Mouse (Mus musculus): ENCODE data around the gene Mybph. TPM values are rescaled to one million over a fixed set of nuclear protein-coding genes. Genes with fewer than 3 reads are reported as not detected.

The Mybph gene
- polyA plus RNA-seq, 1 experiment from 2014 or later, result 0.43 TPM

DNA sequence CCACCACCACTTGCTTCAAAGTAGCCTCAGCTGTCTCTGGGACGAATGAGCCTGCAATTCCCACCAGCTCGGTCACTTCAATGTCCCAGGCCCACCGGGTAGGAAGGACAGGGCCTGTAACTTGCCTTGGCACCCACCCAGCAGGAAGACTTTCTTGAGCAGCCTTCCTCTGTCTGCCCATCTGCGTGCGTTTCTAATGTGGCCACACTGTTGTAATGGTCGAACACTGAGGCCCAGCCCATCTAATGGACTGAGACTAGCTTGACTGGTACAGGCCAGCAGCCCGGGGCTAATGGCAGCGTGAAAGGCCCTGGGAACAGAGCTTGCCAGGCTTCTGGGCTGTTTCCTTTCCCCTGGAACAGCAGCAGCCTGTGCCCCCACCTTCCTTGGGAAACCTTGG, 39.1 kb downstream of the Mybph start:
- DNase-seq (ENCODE audit: low spot score), result no peak
- peak overlapping the region; percentile 69; the same call in 1 of the 2 replicates for H3K27ac ChIP-seq
- H3K36me3 ChIP-seq, result no peaks in the 10 kb centered on the region
- WGBS, result 70% methylated on average over 8 of the region's 8 CpGs
- 0 out of 2 replicates have a peak overlapping the region, but pooled peaks have one; percentile 3 for H3K4me3 ChIP-seq
- peaks cover 52% of the 10 kb centered on the region for H3K27me3 ChIP-seq (ENCODE audit: insufficient read depth, poor library complexity, severe bottlenecking)
- H3K4me1 ChIP-seq, result peaks cover 57% of the 10 kb centered on the region
- no peaks in the 10 kb centered on the region for H3K9me3 ChIP-seq

DNA sequence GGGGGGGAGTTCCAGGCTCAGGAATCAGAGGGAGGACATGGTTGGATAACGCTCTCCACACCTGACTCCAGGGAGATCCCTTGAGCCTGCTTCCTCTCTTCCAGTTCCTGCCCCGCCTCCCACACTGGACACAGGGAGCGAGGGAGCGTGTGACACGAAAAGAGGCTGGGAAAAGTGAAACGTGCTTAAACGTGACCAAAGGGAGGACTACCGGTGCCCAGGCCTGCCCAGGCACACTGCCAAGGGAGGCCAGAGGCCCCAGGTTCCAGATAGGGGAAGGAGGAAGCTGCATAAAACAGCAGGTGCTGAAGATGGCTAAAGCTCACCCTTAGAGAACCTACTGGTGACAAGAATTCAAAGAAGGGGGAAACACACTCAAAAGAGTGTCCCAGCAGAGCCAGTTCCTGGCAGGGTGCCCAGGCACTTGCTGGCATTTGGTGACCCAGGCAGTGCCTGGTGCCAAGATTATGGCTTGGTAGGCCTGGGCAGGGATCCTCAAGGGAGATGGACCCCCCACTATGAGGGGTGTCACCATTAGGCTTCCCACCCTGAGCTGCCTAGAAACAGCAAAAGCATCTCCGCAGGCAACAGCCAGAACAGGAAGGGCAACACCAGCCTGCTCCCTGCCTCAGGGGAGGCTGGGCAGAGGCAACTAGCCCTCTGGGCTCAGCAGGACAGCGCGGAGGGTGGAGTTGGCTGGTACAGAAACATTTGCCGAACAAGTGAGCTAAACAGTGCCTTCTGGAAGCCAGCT, 39.7 kb downstream of the Mybph start:
- WGBS, result 46% methylated on average over 12 of the region's 12 CpGs
- DNase-seq (ENCODE audit: low spot score), result no peak
- Histone ChIP-seq H3K4me1 (peaks cover 52% of the 10 kb centered on the region), H3K36me3 (no peaks in the 10 kb centered on the region), H3K4me3 (peak overlapping the region; percentile 69), H3K27ac (peak overlapping the region; percentile 69), H3K9me3 (no peaks in the 10 kb centered on the region), H3K27me3 (ENCODE audit: insufficient read depth, poor library complexity, severe bottlenecking) (peaks cover 56% of the 10 kb centered on the region)

DNA sequence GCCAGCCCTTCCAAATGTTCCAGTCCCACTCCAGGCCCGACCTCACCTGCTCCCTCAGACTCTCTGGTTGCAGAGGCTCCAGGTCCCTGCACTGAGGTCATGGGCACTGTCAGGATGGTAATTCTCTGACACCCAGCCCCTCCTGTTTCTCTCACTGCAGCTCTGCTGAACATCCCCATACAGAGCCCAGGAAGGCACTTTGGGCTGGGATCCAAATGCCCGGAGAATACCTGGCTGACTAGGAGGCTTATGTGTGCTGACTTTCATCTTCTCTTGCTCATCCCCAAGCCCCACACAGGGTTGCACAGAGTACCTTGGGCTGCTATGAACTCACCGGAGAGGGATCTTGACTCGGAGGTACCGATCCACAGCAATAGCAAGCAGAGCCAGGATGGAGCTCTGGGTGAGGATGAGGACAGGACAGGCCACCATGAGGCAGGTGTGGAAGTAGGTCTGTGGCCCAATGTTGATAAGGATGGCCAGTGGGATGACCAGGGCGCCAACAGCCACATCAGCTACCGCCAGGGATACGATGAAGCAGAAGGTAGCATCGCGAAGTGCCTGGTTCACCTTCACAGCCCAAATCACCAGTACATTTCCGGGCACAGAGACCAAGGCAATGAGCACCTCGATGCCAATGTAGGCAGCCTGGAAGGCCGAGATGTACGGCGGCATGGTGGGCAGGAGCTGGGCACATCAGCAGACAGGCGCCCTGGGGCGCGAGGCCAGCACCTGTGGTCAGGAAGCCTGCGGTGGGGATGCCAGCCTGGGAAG, 40.6 kb downstream of the Mybph start:
- H3K27ac ChIP-seq, result peak overlapping the region; percentile 85
- H3K4me1 ChIP-seq, result peaks cover 56% of the 10 kb centered on the region
- WGBS, result 36% methylated on average over 19 of the region's 19 CpGs
- DNase-seq (ENCODE audit: low spot score), result no peak
- no peaks in the 10 kb centered on the region for H3K9me3 ChIP-seq
- H3K27me3 ChIP-seq (ENCODE audit: insufficient read depth, poor library complexity, severe bottlenecking), result peaks cover 58% of the 10 kb centered on the region
- H3K4me3 ChIP-seq, result peak overlapping the region; percentile 69
- H3K36me3 ChIP-seq, result no peaks in the 10 kb centered on the region

DNA sequence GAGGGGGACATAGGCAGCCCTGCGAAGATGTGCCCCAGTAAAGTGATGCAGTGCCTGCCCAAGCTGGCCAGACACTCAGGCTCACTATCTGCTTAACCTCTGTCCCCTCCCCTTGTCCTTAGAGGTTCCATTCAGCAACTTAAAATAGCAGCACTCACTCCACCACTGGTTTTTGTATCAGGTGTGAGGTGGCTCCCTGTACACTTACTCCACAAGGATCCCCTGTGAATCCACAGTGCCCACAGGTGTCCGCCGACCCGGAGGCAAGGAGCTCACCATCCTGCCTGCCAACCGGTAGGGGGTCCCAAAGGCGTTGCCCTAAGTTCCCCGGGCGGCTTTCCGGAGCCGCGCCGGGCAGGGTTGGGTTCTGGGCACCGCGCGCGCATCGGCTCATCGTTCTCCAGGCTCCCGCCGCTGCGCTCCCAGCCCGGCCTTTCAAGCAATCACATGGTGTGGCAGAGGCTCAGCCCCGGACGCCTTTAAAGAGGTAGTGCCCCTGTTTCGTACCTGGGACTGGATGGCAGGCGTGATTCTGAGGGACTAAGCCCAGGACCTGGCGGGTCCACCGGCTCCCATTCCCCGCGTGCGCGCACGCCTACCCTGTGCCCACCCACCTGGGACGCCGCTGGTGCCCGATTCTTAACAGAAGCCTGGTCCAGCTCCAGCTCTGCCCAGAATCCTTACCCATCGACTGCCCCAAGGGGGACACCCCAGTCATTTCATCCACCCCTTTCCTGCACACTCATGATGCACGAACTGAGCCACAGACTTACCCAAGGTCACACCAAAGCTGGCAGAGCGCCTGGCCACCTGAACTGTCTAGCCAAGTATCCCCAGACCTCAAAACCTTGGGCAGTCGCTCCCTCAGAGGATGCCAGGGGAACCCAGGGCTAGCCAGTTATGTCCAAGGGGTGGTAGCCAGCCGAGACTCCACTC, 41.5 kb downstream of the Mybph start:
- Histone ChIP-seq H3K4me1 (peaks cover 64% of the 10 kb centered on the region), H3K36me3 (no peaks in the 10 kb centered on the region), H3K27ac (peak overlapping the region; percentile 85), H3K4me3 (peak overlapping the region; percentile 69), H3K9me3 (no peaks in the 10 kb centered on the region), H3K27me3 (ENCODE audit: insufficient read depth, poor library complexity, severe bottlenecking) (peaks cover 58% of the 10 kb centered on the region)
- DNase-seq (ENCODE audit: low spot score), result no peak
- 2% methylated on average over 41 of the region's 41 CpGs for WGBS

DNA sequence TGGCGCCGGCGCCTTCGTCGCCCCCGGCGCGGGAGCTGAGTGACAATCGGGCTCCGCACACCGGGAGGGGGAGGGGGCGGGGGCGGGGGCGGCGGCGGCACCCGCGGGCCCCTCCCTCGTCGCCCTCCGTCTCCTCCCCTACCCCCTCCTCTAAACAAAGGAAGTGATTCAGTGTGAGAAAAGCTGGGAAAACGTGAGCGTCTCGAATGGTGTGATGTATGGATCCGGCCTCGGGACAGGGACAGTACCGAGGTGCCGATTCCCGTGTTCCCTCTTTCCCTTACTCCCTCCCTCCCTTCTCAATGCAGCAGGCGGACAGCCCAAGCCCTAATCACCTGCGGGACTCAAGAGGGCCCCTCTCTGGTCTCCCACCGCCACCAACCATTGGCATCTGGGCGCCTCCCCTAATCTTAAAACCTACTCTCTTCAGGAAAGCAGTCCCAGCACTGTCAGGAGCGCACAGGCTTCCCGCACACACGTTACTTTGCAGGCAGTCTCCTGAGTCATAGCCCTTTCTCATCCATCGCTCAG, 42.2 kb downstream of the Mybph start, which contains the start of gene Adora1:
TSS of gene Adora1 (minus strand) at position 41 of the 531 bp plus-strand sequence.
- Histone ChIP-seq H3K27ac (peak within 1 kb of the TSS; percentile 85), H3K4me1 (peaks cover 66% of the 10 kb centered on the region), H3K9me3 (no peaks in the 10 kb centered on the region), H3K27me3 (ENCODE audit: insufficient read depth, poor library complexity, severe bottlenecking) (peaks cover 62% of the 10 kb centered on the region), H3K36me3 (no peaks in the 10 kb centered on the region), H3K4me3 (peak within 1 kb of the TSS; percentile 69)
- DNase-seq (ENCODE audit: low spot score), result no peak
- WGBS, result 1% methylated on average over 24 of the region's 37 CpGs

DNA sequence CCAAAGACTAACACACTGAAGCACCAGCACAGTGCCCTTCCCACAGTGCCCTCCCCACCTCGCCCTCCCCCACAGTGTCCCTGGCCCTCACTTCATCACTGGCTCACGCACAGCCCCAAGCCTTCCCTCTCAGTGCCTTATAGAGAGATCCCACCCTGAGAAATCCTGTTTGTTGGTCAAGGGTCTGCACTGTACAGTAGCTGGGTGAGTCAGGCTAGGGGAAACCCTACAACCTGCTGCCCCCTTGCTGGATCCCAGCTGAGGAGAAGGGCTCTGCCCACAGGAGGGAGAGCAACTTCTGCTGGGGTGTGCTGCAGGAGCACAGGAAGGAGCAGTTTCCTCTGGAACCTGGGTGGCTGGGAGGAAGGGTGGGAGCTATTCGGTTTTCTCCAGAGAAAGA, 42.9 kb downstream of the Mybph start:
- DNase-seq (ENCODE audit: low spot score), result no peak
- H3K4me3 ChIP-seq, result no peak overlapping the region
- peaks cover 66% of the 10 kb centered on the region for H3K27me3 ChIP-seq (ENCODE audit: insufficient read depth, poor library complexity, severe bottlenecking)
- H3K9me3 ChIP-seq, result no peaks in the 10 kb centered on the region
- H3K27ac ChIP-seq, result peak overlapping the region; percentile 85; the same call in 1 of the 2 replicates
- 39% methylated on average over 3 of the region's 3 CpGs for WGBS
- H3K4me1 ChIP-seq, result peaks cover 64% of the 10 kb centered on the region
- H3K36me3 ChIP-seq, result no peaks in the 10 kb centered on the region

DNA sequence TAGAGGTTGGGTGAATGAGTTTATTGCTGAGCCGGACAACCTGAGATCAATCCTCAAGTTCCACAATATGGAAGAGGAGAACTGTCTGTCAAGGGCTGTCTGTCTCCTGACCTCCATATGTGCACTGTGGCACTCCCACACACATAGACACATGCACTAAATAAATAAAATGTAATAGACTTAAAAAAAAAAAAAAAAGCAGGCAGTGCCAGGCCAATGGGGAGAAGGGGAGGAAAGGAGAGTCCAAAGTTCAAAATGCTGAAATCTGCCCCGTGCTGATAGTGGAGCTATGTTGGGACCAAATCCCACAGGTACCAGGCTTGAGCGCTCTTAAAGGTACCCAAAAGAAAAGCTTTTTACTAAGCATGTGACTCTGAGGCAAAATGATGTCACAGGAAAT, 44.2 kb downstream of the Mybph start:
- no peak overlapping the region for H3K27ac ChIP-seq
- H3K4me3 ChIP-seq, result no peak overlapping the region
- H3K27me3 ChIP-seq (ENCODE audit: insufficient read depth, poor library complexity, severe bottlenecking), result peaks cover 72% of the 10 kb centered on the region
- WGBS, result 74% methylated on average over 3 of the region's 3 CpGs
- no peaks in the 10 kb centered on the region for H3K36me3 ChIP-seq
- H3K4me1 ChIP-seq, result peaks cover 71% of the 10 kb centered on the region
- DNase-seq (ENCODE audit: low spot score), result no peak
- H3K9me3 ChIP-seq, result no peaks in the 10 kb centered on the region

DNA sequence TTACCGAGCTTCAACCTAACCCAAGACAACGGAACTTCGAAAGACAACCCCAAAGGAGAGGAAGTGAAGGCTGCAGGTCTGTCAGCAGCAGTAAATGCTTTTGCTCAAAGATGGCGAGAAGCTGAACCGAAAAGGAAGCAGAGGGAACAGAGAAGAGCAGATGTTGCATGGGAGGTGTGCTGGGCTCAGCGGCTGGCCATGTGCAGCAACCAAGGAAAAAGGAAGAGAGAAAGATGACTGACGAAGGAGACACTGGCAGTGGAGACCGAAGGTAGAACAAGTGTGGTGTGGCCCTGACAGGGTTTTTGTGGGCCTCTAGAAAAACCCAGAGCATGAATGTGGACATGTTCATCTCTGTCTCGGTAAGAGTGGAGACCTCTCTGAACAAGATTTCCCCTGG, 47.5 kb downstream of the Mybph start:
- WGBS, result 78% methylated on average over 9 of the region's 9 CpGs
- H3K9me3 ChIP-seq, result no peaks in the 10 kb centered on the region
- no peak overlapping the region for H3K4me3 ChIP-seq
- peaks cover 60% of the 10 kb centered on the region for H3K4me1 ChIP-seq
- no peak overlapping the region for H3K27ac ChIP-seq
- peaks cover 57% of the 10 kb centered on the region for H3K27me3 ChIP-seq (ENCODE audit: insufficient read depth, poor library complexity, severe bottlenecking)
- no peaks in the 10 kb centered on the region for H3K36me3 ChIP-seq
- DNase-seq (ENCODE audit: low spot score), result no peak

DNA sequence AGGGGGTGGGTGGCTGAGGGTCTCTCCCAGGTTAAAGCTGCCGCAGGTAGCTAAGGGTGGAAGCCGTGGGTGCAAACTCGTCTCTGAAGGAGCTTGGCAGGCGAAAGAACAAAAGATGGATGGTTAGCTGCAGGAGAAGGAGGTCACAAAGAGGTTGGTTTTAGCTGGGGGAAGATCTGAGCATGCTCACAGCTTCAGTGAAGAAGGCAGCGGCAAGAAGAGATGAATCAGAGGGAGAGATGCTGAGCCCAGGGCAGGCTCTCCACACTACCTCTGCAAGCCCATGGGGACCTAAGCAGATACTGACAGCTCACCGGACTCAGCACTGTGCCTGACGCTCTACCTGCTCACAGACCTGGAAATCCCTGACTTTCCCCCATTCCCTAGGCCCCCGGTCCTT, 48.0 kb downstream of the Mybph start:
- peaks cover 55% of the 10 kb centered on the region for H3K4me1 ChIP-seq
- no peaks in the 10 kb centered on the region for H3K9me3 ChIP-seq
- WGBS, result 73% methylated on average over 8 of the region's 8 CpGs
- no peak overlapping the region for H3K27ac ChIP-seq
- no peak overlapping the region for H3K4me3 ChIP-seq
- no peak for DNase-seq (ENCODE audit: low spot score)
- no peaks in the 10 kb centered on the region for H3K36me3 ChIP-seq
- H3K27me3 ChIP-seq (ENCODE audit: insufficient read depth, poor library complexity, severe bottlenecking), result peaks cover 51% of the 10 kb centered on the region

DNA sequence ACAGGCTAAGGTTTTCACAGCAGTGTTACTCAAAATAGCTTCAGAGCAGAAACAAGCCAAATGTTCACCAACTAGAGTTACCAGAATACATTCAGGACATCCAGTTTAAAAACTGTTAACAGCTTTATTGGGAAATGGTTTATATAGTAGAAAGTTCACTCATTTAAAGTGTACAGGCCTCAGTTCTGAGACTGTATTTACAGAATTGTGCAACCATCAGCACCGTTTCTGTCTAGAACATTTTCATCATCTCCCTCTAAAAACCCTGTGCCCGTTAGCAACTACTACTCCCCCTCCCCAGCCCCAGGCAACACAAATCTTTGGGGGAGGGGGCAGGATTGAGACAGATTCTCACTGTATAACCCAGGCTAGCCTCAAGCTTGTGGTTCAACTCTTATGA, 49.0 kb downstream of the Mybph start:
- no peak overlapping the region for H3K4me3 ChIP-seq
- 57% methylated on average over 2 of the region's 2 CpGs for WGBS
- H3K27ac ChIP-seq, result peak overlapping the region; percentile 52; the same call in 1 of the 2 replicates
- no peaks in the 10 kb centered on the region for H3K36me3 ChIP-seq
- no peaks in the 10 kb centered on the region for H3K9me3 ChIP-seq
- DNase-seq (ENCODE audit: low spot score), result no peak
- H3K27me3 ChIP-seq (ENCODE audit: insufficient read depth, poor library complexity, severe bottlenecking), result peaks cover 41% of the 10 kb centered on the region
- H3K4me1 ChIP-seq, result peaks cover 52% of the 10 kb centered on the region

DNA sequence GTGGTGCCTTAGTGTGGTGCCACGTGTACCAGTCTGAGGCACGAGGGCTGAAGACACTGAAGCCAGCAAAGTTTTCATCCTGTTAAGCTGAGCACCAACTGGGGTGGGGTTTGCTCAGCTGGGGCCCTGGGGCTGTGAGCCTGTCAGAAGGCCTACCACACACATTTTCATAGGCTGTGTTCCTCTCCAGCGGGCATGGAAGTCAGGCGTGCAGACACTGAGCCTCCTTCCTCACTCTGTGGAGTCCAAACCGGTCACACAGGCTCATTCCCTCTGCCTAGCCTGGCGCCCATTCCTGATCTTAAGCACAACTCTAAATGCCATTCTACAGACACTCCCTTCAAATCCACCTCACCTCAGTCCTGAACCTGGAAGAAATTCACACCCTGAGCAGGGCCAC, 50.3 kb downstream of the Mybph start:
- Histone ChIP-seq H3K4me3 (no peak overlapping the region), H3K27me3 (ENCODE audit: insufficient read depth, poor library complexity, severe bottlenecking) (peaks cover 34% of the 10 kb centered on the region), H3K9me3 (no peaks in the 10 kb centered on the region), H3K27ac (peak overlapping the region; percentile 53; the same call in 1 of the 2 replicates), H3K4me1 (peaks cover 52% of the 10 kb centered on the region), H3K36me3 (no peaks in the 10 kb centered on the region)
- no peak for DNase-seq (ENCODE audit: low spot score)
- WGBS, result 68% methylated on average over 6 of the region's 6 CpGs

All from heart, embryonic 10.5 days (tissue).